Mouse (Mus musculus) brain, adult 2 months (tissue): ENCODE measurements around the gene Sec14l5.
"Not testable (repeated sequence)": the region's sequence is repeated elsewhere in the genome, so short reads cannot be mapped to it uniquely, and the experiment has no call there.

ENCODE experiments used
- DNase-seq: peaks from one replicate; pipeline ENCODE4 v3.0.0; 2011; ENCODE audit warnings: low read depth, low spot score

Gene Sec14l5

DNA sequence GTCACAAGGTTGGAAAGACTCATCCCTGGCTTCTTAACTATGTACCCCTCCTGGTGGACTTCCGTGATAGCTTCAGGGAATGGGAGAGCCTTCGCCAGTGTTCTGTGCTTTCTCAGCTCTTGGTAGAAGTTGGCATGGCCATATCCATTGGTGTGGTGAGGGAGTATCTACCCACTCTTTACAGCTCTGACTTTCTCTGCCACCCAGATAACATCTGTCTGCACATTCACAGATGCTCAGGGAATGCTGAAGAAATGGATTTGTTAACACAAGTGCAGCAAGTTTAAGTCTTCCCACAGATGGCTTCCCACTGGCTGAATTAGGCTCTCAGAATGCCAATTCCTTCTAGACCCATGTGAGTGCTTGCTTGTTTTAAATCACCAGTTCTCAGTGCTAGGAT, 67.2 kb downstream of the Sec14l5 start:
- DNase-seq: peak; percentile 83

DNA sequence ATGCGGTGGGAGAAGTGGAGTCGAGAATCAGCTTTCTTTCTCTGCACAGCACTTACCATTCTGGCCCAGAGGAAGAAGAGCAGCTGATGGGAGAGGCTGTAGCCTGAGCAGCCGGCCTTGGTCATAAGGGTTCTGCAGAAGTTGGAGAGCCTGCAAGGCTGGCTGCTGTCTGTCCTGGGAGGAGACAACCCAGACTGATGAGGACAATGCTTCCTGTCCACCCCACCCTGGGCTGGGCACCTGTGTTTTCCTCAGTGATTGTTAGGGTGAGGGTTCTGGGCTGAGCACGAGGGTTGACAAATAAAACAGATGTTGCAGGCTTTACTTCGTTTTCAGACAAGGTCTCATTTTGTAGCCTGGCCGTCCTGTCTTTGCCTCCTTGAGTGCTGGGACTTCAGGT, 69.8 kb downstream of the Sec14l5 start:
- DNase-seq: no peak

DNA sequence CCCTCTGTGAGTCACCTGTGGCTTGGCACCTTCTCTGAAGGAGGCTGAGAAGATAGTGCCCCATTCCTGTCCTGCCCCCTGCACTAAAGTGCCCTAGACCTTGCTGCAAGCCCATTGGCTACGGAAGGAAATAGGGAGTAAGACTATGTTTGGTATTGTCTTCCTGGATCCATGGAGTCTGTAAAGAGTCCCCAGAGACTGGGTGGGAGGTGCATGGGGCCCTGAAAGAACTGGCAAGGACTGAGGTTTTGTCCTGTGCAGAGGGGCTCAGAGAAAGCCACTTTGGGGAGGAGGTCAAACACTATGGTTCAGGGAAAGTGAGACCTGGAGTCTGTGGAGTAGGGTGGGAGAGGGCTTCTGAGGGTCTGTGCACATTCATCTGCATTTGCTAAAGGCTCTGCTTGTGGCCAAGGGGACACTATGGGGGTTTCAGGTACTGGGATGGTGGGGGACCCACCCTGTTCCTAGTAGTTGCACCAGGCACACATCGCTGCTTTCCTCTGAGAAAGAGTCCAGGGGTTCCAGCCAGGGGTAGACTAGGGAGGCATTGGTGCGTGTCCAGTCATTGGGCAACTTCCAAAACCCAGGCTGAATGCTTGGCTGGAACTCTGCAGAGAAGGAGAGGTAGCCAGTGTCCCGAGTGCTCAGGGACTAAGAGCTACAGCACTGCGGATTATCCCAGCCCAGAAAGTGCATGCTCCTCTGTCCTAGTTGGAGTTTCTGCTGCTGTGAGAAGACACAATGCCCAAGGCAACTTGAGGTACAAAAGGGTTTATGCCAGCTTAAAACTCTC, 70.6 kb downstream of the Sec14l5 start:
- no peak for DNase-seq

DNA sequence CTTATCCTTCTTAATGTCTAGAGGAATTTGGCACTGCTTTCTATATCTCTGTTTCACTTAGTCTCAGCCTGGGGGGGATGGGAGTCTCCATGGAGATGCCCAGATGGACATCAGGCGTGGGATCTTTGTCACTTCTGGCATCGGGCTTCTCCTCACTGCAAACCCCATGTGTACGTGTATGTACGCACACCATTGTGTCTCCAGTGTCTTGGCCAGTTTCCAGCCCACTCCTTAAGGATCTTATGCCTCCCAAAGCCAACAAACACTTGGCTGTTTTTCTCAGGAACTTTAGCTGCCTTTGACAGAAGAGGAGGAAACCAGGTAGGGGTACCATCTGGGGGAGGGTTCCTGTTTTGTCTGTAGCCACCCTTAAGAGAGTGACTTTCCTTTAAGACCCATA, 74.5 kb downstream of the Sec14l5 start:
- no peak for DNase-seq

DNA sequence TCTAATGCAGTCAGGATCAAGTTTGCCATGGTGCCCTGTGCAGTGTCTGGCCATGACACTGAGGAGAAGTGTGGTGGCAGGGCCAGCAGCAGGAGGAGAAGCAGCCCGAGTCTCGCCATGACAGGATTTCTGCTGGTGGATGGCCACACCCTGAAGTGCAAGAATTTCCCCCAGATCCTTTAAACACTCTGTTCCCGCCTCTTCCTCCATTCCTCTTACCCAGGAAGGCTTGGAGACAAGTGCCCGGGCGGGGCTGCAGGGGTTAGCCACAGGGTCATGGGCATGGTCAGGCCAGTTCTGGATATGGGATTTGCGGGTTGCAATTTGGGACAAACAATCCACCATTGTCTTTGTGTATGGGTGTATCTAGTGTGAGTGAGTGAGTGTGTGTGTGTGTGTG, 75.2 kb downstream of the Sec14l5 start, which contains the start of gene AU021092:
TSS of gene AU021092 (minus strand) at position 160 of the 400 bp plus-strand sequence.
- no peak for DNase-seq

DNA sequence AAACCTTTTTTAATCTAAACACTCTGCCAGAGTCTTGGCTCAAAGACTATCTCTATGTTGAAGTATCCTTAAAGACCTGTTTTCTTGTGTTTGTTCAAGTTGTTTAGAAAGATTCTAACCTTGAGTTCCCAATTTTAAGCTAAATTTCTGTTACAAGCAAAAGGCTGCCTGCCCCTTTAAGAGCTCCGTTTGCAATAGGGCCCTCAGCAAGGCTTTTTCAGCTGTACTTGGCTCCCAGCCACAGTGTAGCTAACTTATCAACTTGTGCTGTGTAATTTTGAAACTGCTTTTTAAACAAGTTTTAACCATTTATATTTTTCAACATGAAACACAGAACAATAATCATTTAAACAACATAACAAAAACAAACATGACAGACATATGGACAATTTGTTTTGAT, 79.6 kb downstream of the Sec14l5 start:
- DNase-seq: not testable (repeated sequence)

DNA sequence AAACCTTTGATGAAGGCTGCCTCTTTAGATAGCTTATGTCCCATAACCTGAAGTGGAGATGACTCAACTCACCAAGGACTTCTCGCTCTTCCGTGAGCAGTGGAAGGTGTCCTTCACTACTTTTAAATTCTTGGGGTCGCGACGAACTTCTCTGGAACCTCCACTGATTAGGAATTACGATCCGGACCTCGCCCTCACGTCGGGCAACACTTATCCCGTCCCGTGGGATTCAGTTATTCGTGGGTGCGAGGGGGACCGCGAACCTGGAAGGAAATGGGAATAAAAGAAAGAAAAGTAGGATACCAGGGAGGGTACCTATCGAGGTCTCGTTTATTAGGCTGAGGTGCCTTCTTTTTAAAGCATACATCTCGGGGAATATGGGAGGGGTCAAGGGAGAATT, 80.6 kb downstream of the Sec14l5 start:
- DNase-seq: not testable (repeated sequence)

DNA sequence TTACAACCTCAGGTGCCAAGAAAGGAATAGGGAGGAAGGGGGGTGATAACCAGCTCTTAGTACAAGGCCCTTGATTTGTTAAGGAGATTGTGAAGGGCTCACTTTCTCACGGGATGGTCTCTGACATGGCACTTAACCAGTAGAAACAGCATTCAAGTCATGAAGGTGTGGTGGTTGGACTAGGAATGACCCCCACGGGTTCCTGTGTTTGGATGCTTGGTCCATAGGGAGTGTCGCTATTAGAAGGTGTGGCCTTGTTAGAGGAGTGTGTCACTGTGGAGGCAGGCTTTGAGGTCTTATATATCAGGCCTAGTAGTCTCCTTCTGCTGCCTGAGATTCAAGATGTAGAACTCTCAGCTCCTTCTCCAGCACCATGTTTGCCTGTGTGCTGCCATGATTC, 81.2 kb downstream of the Sec14l5 start:
- not testable (repeated sequence) for DNase-seq

DNA sequence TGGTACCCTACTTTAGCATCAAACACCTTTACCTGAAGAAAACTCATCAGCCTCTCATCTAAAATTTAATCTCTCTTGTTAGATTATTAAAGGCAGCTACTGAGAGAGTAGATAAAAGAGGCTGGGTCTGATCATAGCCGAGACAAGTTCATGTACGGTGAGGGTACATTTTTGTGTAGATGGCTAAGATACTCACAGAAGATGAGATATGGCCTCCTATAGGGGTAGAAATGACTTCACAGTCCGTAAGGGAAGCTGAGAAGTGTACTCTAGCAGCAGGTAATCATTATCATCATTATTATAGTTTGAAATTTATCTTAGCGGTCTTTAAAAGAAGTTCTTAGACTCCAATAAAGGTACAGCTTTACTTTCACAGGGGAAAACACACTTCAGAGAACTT, 86.1 kb downstream of the Sec14l5 start:
- DNase-seq: no peak

DNA sequence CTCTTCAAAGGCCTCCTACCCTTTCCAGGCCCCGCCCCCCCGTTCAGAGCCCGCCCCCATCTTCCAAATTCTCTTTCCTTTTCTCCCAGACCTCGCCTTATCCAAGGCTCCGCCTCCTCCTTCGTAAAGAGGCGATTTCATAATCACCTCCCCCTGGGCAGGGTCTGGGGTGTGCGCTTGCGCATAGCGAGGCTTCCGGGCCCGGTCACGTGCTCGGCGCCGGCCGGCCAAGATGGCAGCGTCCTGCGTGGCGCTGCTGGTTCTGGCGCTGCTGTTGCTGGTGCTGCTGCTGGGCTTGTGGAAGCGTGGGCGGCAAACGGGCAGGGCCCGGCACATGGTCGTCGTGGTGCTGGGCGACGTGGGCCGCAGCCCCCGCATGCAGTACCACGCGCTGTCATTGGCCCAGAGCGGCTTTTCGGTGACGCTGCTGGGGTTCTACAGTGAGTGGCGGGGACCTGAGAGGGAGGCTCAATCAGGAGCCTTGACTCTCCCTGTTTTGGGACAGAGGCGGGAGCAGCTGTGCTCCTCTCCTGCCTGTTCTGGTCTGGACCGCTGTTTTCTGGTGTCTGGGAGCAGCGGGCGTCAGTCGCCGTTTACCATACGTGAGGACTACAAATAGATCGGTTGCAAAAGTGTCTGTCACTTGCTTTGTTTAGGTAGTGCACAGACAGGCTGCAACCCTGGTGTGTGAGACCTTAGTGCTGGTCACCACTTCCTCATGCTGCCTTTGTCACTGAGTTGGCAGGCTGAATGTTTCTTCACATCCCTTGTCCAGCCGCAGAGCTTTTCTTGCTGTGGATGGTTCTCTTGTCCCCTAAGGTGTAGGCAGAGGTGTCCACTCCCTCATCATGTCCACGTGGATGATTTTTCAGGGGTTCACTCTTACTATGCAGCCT, 86.8 kb downstream of the Sec14l5 start, which contains the start of gene Alg1:
TSS of gene Alg1 (plus strand) at position 204 of the 896 bp plus-strand sequence.
- peak; percentile 98 for DNase-seq
